Mouse (Mus musculus) kidney, embryonic 14.5 days (tissue): Measurements from ENCODE around the gene Tnfrsf13c. TPM values are rescaled to one million over a fixed set of nuclear protein-coding genes. Genes with fewer than 3 reads are reported as not detected.

Experiments used
- ATAC-seq: fragments of 200-750 bp; cut with Nextera tagmentation; 2 replicates; pipeline ENCODE4 v1.8.0; 2017; ENCODE audit warnings: moderate number of reproducible peaks, mild to moderate bottlenecking, moderate TSS enrichment, moderate library complexity; ENCODE audit not compliant: low FRiP score, low TSS enrichment
- H3K27ac ChIP-seq: fragments of 300-500 bp; sonication (generic); 2 replicates; pipeline ENCODE4 v1.5.1; 2014; ENCODE audit warnings: low read depth, mild to moderate bottlenecking, low read length, moderate library complexity, mixed read lengths
- H3K27me3 ChIP-seq: fragments of 300-500 bp; sonication (generic); 2 replicates; pipeline ENCODE4 v1.6.1; 2014; ENCODE audit warnings: mild to moderate bottlenecking, low read length; ENCODE audit not compliant: control insufficient read depth, insufficient read depth
- H3K36me3 ChIP-seq: fragments of 300-500 bp; sonication (generic); 2 replicates; pipeline ENCODE4 v1.6.1; 2014; ENCODE audit warnings: low read length, mixed read lengths; ENCODE audit not compliant: control insufficient read depth, insufficient read depth
- H3K4me1 ChIP-seq: fragments of 300-500 bp; sonication (generic); 2 replicates; pipeline ENCODE4 v1.6.1; 2014; ENCODE audit warnings: low read length, mixed read lengths; ENCODE audit not compliant: control insufficient read depth, insufficient read depth
- H3K4me2 ChIP-seq: fragments of 300-500 bp; sonication (generic); replicated peaks from 2 replicates; pipeline ENCODE4 v1.6.1; 2014; ENCODE audit warnings: low read depth, mild to moderate bottlenecking, low read length
- H3K4me3 ChIP-seq: fragments of 300-500 bp; sonication (generic); 2 replicates; pipeline ENCODE4 v1.5.1; 2014; ENCODE audit warnings: mild to moderate bottlenecking, low read length
- H3K9ac ChIP-seq: fragments of 300-500 bp; sonication (generic); 2 replicates; pipeline ENCODE4 v1.6.1; 2014; ENCODE audit warnings: low read depth, mild to moderate bottlenecking, low read length, moderate library complexity
- H3K9me3 ChIP-seq: fragments of 300-500 bp; sonication (generic); 2 replicates; pipeline ENCODE4 v1.6.1; 2016; ENCODE audit warnings: low read length; ENCODE audit not compliant: control insufficient read depth
- WGBS: fragments of 180-500 bp; shearing (Covaris S2); extraction: QIAGEN DNeasy Blood & Tissue Kit; methylation state at CpG from one replicate; pipeline ENCODE4 v1.1.7; 2014; 5-methylcytosine and 5-hydroxymethylcytosine counted together
- polyA plus RNA-seq: library from polyadenylated mRNA; unstranded; fragments of >200 nt; fragmentation: Nextera tagmentation; extraction: Ambion mirVana; gene quantifications from 2 replicates; pipeline ENCODE4 v1.2.1, GENCODE M21; 2014

Tnfrsf13c gene
- polyA plus RNA-seq, 1 experiment from 2014 or later = 0.12 TPM

- H3K9ac ChIP-seq = no peak overlapping the region
- H3K27me3 ChIP-seq = no peaks in the 10 kb centered on the region
- H3K36me3 ChIP-seq = peaks cover 9% of the 10 kb centered on the region; the same call in 1 of the 2 replicates
- no peak overlapping the region for H3K27ac ChIP-seq
- no peaks in the 10 kb centered on the region for H3K9me3 ChIP-seq
- 82% methylated on average over 10 of the region's 10 CpGs for WGBS
- no peak overlapping the region for H3K4me2 ChIP-seq
- no peak; the same call in 1 of the 2 replicates for ATAC-seq
- no peak overlapping the region for H3K4me3 ChIP-seq
- H3K4me1 ChIP-seq = 0 out of 2 replicates have a peak, but pooled peaks cover 8% of the 10 kb centered on the region
These were observed 11.5 kb upstream of the Tnfrsf13c start for GRCm38 (mm10) chr15:82235661-82236060.

- ATAC-seq = no peak
- Histone ChIP-seq H3K9me3 (no peaks in the 10 kb centered on the region), H3K4me1 (0 out of 2 replicates have a peak, but pooled peaks cover 14% of the 10 kb centered on the region), H3K27ac (no peak overlapping the region), H3K27me3 (no peaks in the 10 kb centered on the region), H3K4me2 (no peak overlapping the region), H3K4me3 (no peak overlapping the region), H3K36me3 (no peaks in the 10 kb centered on the region; the same call in 1 of the 2 replicates), H3K9ac (no peak overlapping the region)
- 54% methylated on average over 4 of the region's 4 CpGs for WGBS
These were observed 8.5 kb upstream of the Tnfrsf13c start for GRCm38 (mm10) chr15:82232651-82233050.

GRCm38 (mm10) chr15:82231591-82232378, 7.6 kb upstream of the Tnfrsf13c start:
- ATAC-seq = no peak
- no peak overlapping the region for H3K4me2 ChIP-seq
- H3K4me1 ChIP-seq = 0 out of 2 replicates have a peak, but pooled peaks cover 14% of the 10 kb centered on the region
- H3K27ac ChIP-seq = no peak overlapping the region
- no peak overlapping the region for H3K4me3 ChIP-seq
- 60% methylated on average over 11 of the region's 11 CpGs for WGBS
- H3K36me3 ChIP-seq = no peaks in the 10 kb centered on the region; the same call in 1 of the 2 replicates
- H3K9me3 ChIP-seq = no peaks in the 10 kb centered on the region
- no peaks in the 10 kb centered on the region for H3K27me3 ChIP-seq
- H3K9ac ChIP-seq = no peak overlapping the region

- Histone ChIP-seq H3K27ac (no peak overlapping the region), H3K36me3 (no peaks in the 10 kb centered on the region; the same call in 1 of the 2 replicates), H3K9ac (no peak overlapping the region), H3K9me3 (no peaks in the 10 kb centered on the region), H3K4me2 (no peak overlapping the region), H3K4me1 (0 out of 2 replicates have a peak, but pooled peaks cover 14% of the 10 kb centered on the region), H3K27me3 (no peaks in the 10 kb centered on the region), H3K4me3 (no peak overlapping the region)
- 0 out of 2 replicates have a peak, but pooled peaks have one; percentile 26 for ATAC-seq
- WGBS = 73% methylated on average over 4 of the region's 4 CpGs
These were observed 6.9 kb upstream of the Tnfrsf13c start for GRCm38 (mm10) chr15:82231100-82231499.

DNA sequence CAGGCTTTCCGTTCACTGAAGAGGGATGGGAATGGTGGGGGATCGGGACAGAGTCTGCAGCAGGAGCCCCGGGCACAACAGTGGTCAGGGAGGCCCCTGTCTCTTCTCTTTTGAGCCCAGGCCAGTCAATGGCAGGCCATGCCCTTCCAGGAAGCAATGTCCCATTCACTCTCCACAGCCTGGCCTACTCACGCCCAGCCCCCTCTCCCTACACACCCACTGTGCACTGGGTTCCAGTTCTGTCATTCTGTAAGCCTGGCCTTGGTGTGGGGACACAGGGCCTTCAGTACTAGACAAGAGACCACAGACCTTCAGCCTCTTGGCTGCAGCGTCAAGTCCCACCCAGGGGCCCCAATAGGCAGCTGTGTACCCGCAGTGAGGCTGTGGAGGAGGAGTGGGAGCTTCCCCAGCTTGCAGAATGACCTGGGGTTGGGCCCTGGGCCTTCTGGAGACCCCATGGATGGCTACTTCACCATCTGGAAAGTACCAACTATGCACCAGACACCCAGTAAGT, 6.0 kb upstream of the Tnfrsf13c start:
- Histone ChIP-seq H3K4me2 (no peak overlapping the region), H3K4me1 (0 out of 2 replicates have a peak, but pooled peaks cover 14% of the 10 kb centered on the region), H3K27ac (no peak overlapping the region), H3K9ac (no peak overlapping the region), H3K36me3 (no peaks in the 10 kb centered on the region; the same call in 1 of the 2 replicates), H3K27me3 (no peaks in the 10 kb centered on the region), H3K9me3 (no peaks in the 10 kb centered on the region), H3K4me3 (no peak overlapping the region)
- no peak for ATAC-seq
- WGBS = 70% methylated on average over 6 of the region's 6 CpGs

DNA sequence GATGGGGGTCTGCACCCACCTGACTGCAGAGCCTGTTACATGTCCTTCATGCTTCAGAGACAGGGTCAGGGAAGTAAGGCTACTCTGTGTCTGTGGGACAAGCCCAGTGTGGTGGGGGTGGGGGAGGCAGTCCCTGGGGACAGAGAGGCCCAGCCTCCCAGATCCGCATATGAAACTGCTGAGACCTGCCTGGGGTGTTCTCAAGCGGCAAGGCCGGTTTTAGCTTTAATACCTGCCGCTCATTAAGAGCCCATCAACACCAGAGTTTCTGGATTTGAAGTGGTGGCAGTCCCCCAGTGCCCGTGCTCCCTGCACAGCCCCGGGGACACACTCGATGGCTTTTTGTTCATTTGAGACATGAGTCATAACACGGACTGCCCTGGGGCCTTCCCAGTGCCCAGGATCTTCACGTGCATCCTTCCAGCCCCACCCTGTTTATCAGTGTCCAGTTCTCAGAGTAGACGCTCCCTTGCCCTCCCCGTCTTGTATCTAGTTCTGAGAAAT, 5.4 kb upstream of the Tnfrsf13c start:
- no peak overlapping the region for H3K27ac ChIP-seq
- no peak overlapping the region; the same call in 1 of the 2 replicates for H3K9ac ChIP-seq
- no peak overlapping the region for H3K4me3 ChIP-seq
- WGBS = 35% methylated on average over 11 of the region's 11 CpGs
- ATAC-seq = peak; percentile 21; the same call in 1 of the 2 replicates
- no peaks in the 10 kb centered on the region; the same call in 1 of the 2 replicates for H3K36me3 ChIP-seq
- H3K27me3 ChIP-seq = no peaks in the 10 kb centered on the region; the same call in 1 of the 2 replicates
- no peaks in the 10 kb centered on the region for H3K9me3 ChIP-seq
- 0 out of 2 replicates have a peak, but pooled peaks cover 14% of the 10 kb centered on the region for H3K4me1 ChIP-seq
- H3K4me2 ChIP-seq = no peak overlapping the region

- H3K9ac ChIP-seq = no peak overlapping the region
- H3K4me3 ChIP-seq = no peak overlapping the region
- peaks cover 15% of the 10 kb centered on the region; the same call in 1 of the 2 replicates for H3K4me1 ChIP-seq
- WGBS = 88% methylated on average over 5 of the region's 5 CpGs
- ATAC-seq = no peak
- no peak overlapping the region for H3K27ac ChIP-seq
- H3K36me3 ChIP-seq = no peaks in the 10 kb centered on the region
- H3K9me3 ChIP-seq = no peaks in the 10 kb centered on the region
- H3K4me2 ChIP-seq = no peak overlapping the region
- H3K27me3 ChIP-seq = peaks cover 18% of the 10 kb centered on the region
These were observed 1.6 kb upstream of the Tnfrsf13c start for GRCm38 (mm10) chr15:82225769-82226168.

DNA sequence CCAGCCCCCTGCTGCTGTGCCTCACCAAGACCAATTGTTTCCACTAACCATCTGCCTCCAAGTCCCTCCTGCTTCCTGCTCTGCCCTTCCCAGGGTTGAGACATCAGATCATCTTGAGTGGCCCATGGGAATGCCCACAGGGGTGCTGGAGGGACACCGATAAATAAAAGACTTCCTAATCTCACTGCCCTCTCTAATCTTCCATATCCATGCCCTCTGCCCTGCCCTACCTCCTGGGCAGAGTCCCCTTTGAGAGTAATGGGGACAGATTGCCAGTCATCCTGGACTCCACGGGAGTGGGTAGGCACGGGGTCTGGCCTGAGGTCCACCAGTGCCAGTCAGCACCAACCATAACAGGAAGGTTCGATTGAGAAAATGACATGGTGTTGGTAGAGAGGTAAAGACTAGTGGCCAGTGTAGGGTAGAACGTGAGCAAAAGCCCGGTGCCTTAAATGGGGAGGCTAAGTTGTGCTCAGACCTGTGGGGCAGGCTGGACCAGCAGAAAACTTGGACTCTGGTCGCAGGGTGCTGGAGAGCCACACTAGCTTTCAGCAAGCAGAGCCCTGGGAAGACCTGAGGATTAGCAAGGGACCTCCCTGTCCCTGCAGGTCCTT, 540 bp upstream of the Tnfrsf13c start:
- Histone ChIP-seq H3K36me3 (no peaks in the 10 kb centered on the region), H3K4me3 (peak overlapping the region; percentile 30; the same call in 1 of the 2 replicates), H3K4me2 (peak overlapping the region; percentile 55), H3K4me1 (peaks cover 12% of the 10 kb centered on the region; the same call in 1 of the 2 replicates), H3K27me3 (peaks cover 18% of the 10 kb centered on the region), H3K9ac (no peak overlapping the region), H3K27ac (no peak overlapping the region), H3K9me3 (no peaks in the 10 kb centered on the region)
- 0 out of 2 replicates have a peak, but pooled peaks have one; percentile 29 for ATAC-seq
- 36% methylated on average over 7 of the region's 7 CpGs for WGBS
